Mouse (Mus musculus): ENCODE results near the gene Cep19. TPM values are rescaled to one million over a fixed set of nuclear protein-coding genes. Genes with fewer than 3 reads are reported as not detected.

The Cep19 gene
- total and polyA plus RNA-seq, 3 experiments, result 7.1 to 8.7 TPM; not detected in 1

GRCm38 (mm10) chr16:32098897-32099637, 533 bp upstream of the Cep19 start:
- H3K27me3 ChIP-seq (ENCODE audit: control insufficient read depth in 1 of 2, insufficient read depth in 2 of 2, low read length in 2 of 2), result no peaks in the 10 kb centered on the region
- H3K9ac ChIP-seq (ENCODE audit: control insufficient read depth, low read depth, low read length, poor library complexity, severe bottlenecking), result peak overlapping the region; percentile 87
- peaks cover 6% of the 10 kb centered on the region for H3K79me2 ChIP-seq (ENCODE audit: control insufficient read depth, insufficient read depth, low read length, poor library complexity)
- 0 out of 2 replicates have a peak overlapping the region, but pooled peaks have one; percentile 22 for H3K27ac ChIP-seq (ENCODE audit: control insufficient read depth, low read depth, low read length)
- peaks cover 0 to 9% of the 10 kb centered on the region in 2 experiments; a peak in 2 of 4 replicates for H3K36me3 ChIP-seq (ENCODE audit: control insufficient read depth in 1 of 2, insufficient read depth in 2 of 2, low read length in 2 of 2)
- no peak for TF ChIP-seq EP300 (IDR thresholded peaks at IDR 0.05; ENCODE audit: low read depth in 1 of 2, low read length in 2 of 2)
- 0 out of 2 replicates have a peak, but pooled peaks have one; percentile 7 for TF ChIP-seq TCF12 (IDR thresholded peaks at IDR 0.05; ENCODE audit: low read depth, low read length)
- no peak for DNase-seq (ENCODE audit: low read depth, low spot score)
- H3K4me1 ChIP-seq (ENCODE audit: control insufficient read depth in 1 of 2, insufficient read depth in 2 of 2, low read length in 2 of 2), result no peaks in the 10 kb centered on the region; a peak in 2 of 4 replicates
- H3K4me3 ChIP-seq (ENCODE audit: control insufficient read depth in 1 of 2, insufficient read depth in 1 of 2, low read depth in 2 of 2, low read length in 2 of 2), result peak overlapping the region; percentile 81 to 87
- no peaks in the 10 kb centered on the region for H3K9me3 ChIP-seq (replicated peaks; ENCODE audit: insufficient read depth, low read length)

- Histone ChIP-seq H3K4me1 (ENCODE audit: control insufficient read depth in 1 of 2, insufficient read depth in 2 of 2, low read length in 2 of 2) (peaks cover 0 to 4% of the 10 kb centered on the region in 2 experiments; a peak in 2 of 4 replicates), H3K27ac (ENCODE audit: control insufficient read depth, low read depth, low read length) (no peak overlapping the region), H3K27me3 (ENCODE audit: control insufficient read depth in 1 of 2, insufficient read depth in 2 of 2, low read length in 2 of 2) (no peaks in the 10 kb centered on the region), H3K9ac (ENCODE audit: control insufficient read depth, low read depth, low read length, poor library complexity, severe bottlenecking) (no peak overlapping the region), H3K36me3 (ENCODE audit: control insufficient read depth in 1 of 2, insufficient read depth in 2 of 2, low read length in 2 of 2) (peaks cover 0 to 14% of the 10 kb centered on the region in 2 experiments; a peak in 2 of 4 replicates), H3K79me2 (ENCODE audit: control insufficient read depth, insufficient read depth, low read length, poor library complexity) (peaks cover 6% of the 10 kb centered on the region), H3K4me3 (ENCODE audit: control insufficient read depth in 1 of 2, insufficient read depth in 1 of 2, low read depth in 2 of 2, low read length in 2 of 2) (no peak overlapping the region), H3K9me3 (replicated peaks; ENCODE audit: insufficient read depth, low read length) (no peaks in the 10 kb centered on the region)
- DNase-seq (ENCODE audit: low read depth, low spot score), result no peak
- TF ChIP-seq USF1 (IDR thresholded peaks at IDR 0.05; ENCODE audit: low read depth, low read length) (no peak), SIN3A (IDR thresholded peaks at IDR 0.05; ENCODE audit: low read length) (no peak), E2F4 (IDR thresholded peaks at IDR 0.05; ENCODE audit: borderline replicate concordance, low read depth, low read length) (no peak), MXI1 (IDR thresholded peaks at IDR 0.05; ENCODE audit: low read depth, low read length) (no peak), MEF2A (IDR thresholded peaks at IDR 0.05; ENCODE audit: extremely low read depth, insufficient replicate concordance, low read depth, low read length, poor library complexity, severe bottlenecking) (no peak), BHLHE40 (IDR thresholded peaks at IDR 0.05; ENCODE audit: borderline replicate concordance, low read depth, low read length) (no peak), SMC3 (IDR thresholded peaks at IDR 0.05; ENCODE audit: low read depth, low read length) (no peak), MAFK (IDR thresholded peaks at IDR 0.05; ENCODE audit: borderline replicate concordance, low read depth, low read length) (no peak)
Measured at GRCm38 (mm10) chr16:32102295-32102694, 2.7 kb downstream of the Cep19 start.

DNA sequence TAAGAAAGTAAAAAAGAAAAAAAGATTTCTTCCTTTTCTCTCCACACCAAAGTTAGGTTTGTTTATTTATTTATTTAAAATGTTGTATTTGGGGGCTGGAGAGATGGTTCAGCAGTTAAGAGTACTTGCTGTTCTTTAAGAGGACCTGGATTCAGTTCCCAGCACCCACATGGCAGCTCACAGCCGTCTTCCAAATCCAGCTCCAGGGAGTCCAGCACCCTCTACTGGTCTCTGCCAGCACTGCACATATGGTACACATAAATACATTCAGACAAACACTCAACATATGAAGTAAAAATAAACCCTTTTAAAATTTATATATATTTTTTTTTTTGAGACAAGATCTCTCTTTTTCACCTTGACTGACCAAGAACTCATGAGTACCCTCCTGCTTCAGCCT, 6.1 kb downstream of the Cep19 start:
- no peak overlapping the region for H3K9ac ChIP-seq (ENCODE audit: control insufficient read depth, low read depth, low read length, poor library complexity, severe bottlenecking)
- peaks cover 0 to 7% of the 10 kb centered on the region in 2 experiments; a peak in 2 of 4 replicates for H3K4me1 ChIP-seq (ENCODE audit: control insufficient read depth in 1 of 2, insufficient read depth in 2 of 2, low read length in 2 of 2)
- no peaks in the 10 kb centered on the region for H3K79me2 ChIP-seq (ENCODE audit: control insufficient read depth, insufficient read depth, low read length, poor library complexity)
- DNase-seq (ENCODE audit: low read depth, low spot score), result peak; percentile 40
- no peak overlapping the region for H3K27ac ChIP-seq (ENCODE audit: control insufficient read depth, low read depth, low read length)
- no peak overlapping the region for H3K4me3 ChIP-seq (ENCODE audit: control insufficient read depth in 1 of 2, insufficient read depth in 1 of 2, low read depth in 2 of 2, low read length in 2 of 2)
- H3K9me3 ChIP-seq (replicated peaks; ENCODE audit: insufficient read depth, low read length), result no peaks in the 10 kb centered on the region
- H3K27me3 ChIP-seq (ENCODE audit: control insufficient read depth in 1 of 2, insufficient read depth in 2 of 2, low read length in 2 of 2), result no peaks in the 10 kb centered on the region
- peaks cover 0 to 5% of the 10 kb centered on the region in 2 experiments; a peak in 2 of 4 replicates for H3K36me3 ChIP-seq (ENCODE audit: control insufficient read depth in 1 of 2, insufficient read depth in 2 of 2, low read length in 2 of 2)
- TF ChIP-seq RCOR1 (IDR thresholded peaks at IDR 0.05; ENCODE audit: low read depth, low read length), result no peak
- TF ChIP-seq TCF12 (IDR thresholded peaks at IDR 0.05; ENCODE audit: low read depth, low read length), result no peak
- TF ChIP-seq CTCF (IDR thresholded peaks at IDR 0.05 in 2 of 3, conservative IDR thresholded peaks at IDR 0.05 in 1 of 3; ENCODE audit: control insufficient read depth in 1 of 3, insufficient read depth in 1 of 3, low read depth in 2 of 3, low read length in 3 of 3, poor library complexity in 1 of 3, severe bottlenecking in 1 of 3), result peak; percentile 33 to 47 (median 42)
- TF ChIP-seq CHD1 (IDR thresholded peaks at IDR 0.05; ENCODE audit: low read depth, low read length), result no peak
- no peak for TF ChIP-seq ZKSCAN1 (IDR thresholded peaks at IDR 0.05; ENCODE audit: low read depth, low read length)
- no peak for TF ChIP-seq ZMIZ1 (IDR thresholded peaks at IDR 0.05; ENCODE audit: low read depth, low read length)
- no peak for TF ChIP-seq JUND (IDR thresholded peaks at IDR 0.05; ENCODE audit: low read depth, low read length)
- no peak for TF ChIP-seq MAZ (IDR thresholded peaks at IDR 0.05; ENCODE audit: low read depth, low read length)
- no peak for TF ChIP-seq UBTF (IDR thresholded peaks at IDR 0.05; ENCODE audit: borderline replicate concordance, insufficient read depth, low read depth, low read length)
- no peak for TF ChIP-seq ZNF384 (IDR thresholded peaks at IDR 0.05; ENCODE audit: low read depth, low read length)
- TF ChIP-seq RAD21 (IDR thresholded peaks at IDR 0.05; ENCODE audit: low read depth, low read length), result peak; percentile 8; the same call in 1 of the 2 replicates
